Mouse (Mus musculus) subcutaneous adipose tissue, adult 2 months (tissue): ENCODE data around the gene Vwc2. TPM values are rescaled to one million over a fixed set of nuclear protein-coding genes. Genes with fewer than 3 reads are reported as not detected.

Source experiments
- polyA plus RNA-seq: library from polyadenylated mRNA; depleted of rRNA; stranded (reverse); fragments of >200 nt; gene quantifications from 2 replicates; pipeline ENCODE4 v1.2.3, GENCODE M21; 2012; ENCODE audit warnings: low replicate concordance; rRNA removed

The Vwc2 gene
- 0.11 and 0.49 TPM in 2 replicates for polyA plus RNA-seq

DNA sequence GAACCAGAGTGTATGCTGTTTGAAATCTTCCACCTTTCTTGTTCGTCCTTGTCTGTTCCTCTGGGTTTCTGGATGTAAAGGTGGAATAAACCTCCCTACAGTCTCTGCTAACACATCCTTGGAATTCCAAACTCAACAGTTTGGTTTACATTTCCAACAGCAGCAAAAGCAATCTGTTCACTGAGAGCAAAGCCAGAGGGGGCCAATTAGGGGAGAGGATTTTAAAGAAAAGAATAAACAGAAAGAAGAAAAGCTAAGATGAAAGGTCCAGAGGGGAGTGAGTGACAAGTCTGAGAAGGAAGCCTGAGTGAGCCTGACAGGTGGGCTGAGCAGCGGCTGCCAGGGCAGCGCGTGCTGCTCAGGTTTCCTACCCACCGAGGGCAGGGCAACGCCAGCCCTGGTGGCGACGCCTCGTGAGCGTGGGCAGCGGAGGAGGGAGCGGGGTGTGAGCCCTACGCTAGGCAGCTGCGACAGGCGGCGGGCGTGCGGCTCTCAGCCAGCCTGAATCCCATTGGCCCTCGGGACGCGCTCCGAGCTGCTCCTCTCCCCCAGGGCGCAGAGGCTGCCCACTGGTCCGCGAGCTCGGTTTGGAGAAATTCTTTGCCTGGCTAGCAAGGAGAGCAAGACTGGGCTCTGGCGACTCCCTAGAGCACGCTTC lies at the start of gene Vwc2:
Gene Vwc2 (plus strand): TSS at position 648 of the 658 bp plus-strand sequence.

